24 mouse cellular contexts compared by ENCODE assay signal in the genomic region with DNA sequence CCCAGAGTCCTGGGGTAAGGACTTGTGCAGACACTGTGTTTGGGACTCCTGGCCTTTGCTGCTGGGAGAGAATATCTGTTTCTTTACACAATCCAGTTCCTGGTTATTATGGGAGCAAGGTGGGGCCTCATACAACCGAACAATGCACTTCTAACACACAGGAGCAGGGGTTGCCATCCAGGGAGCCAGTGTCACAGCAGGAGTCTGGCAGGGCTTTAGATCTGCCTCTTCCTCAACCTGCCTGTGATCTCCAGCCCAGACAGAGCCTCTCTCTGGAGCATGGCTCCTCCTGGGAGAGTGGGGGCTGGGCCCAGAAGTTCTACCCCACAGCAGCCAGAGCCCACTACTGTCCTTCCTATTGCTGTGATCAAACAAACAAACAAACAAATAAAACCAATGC.
"Had no signal": no experiment of that assay in that cellular context is flagged by ENCODE, and none has a peak within 500 bp of the region (broad histone marks: within the 10 kb centered on the region; RNA-seq: fewer than 3 reads in every experiment).

No protein-coding gene starts in this region.

- ATAC-seq: hindbrain, postnatal 0 days; intestine, embryonic 16.5 days; liver, embryonic 12.5 days had no signal

- H3K27ac ChIP-seq: heart, adult 2 months; heart, embryonic 13.5 days; heart, embryonic 15.5 days; hindbrain, postnatal 0 days; kidney, embryonic 15.5 days; kidney, postnatal 0 days; limb, embryonic 13.5 days; limb, embryonic 15.5 days; liver, embryonic 12.5 days had no signal

- H3K4me1 ChIP-seq: heart, embryonic 13.5 days; heart, embryonic 15.5 days; kidney, embryonic 15.5 days; limb, embryonic 13.5 days; limb, embryonic 15.5 days; liver, embryonic 12.5 days had no signal

- H3K9ac ChIP-seq: heart, embryonic 13.5 days; heart, embryonic 15.5 days; kidney, embryonic 15.5 days; limb, embryonic 13.5 days; limb, embryonic 15.5 days; liver, embryonic 12.5 days had no signal

- H3K27me3 ChIP-seq: liver, embryonic 12.5 days had no signal

- H3K36me3 ChIP-seq: heart, embryonic 13.5 days; heart, embryonic 15.5 days; kidney, embryonic 15.5 days; limb, embryonic 13.5 days; limb, embryonic 15.5 days; liver, embryonic 12.5 days had no signal

- H3K4me3 ChIP-seq: heart, adult 2 months; heart, embryonic 13.5 days; heart, embryonic 15.5 days; kidney, embryonic 15.5 days; limb, embryonic 13.5 days; limb, embryonic 15.5 days; liver, embryonic 12.5 days had no signal

- DNase-seq: gastrocnemius, postnatal 14 days; gastrocnemius, postnatal 36 days; heart, adult 11 months; heart, adult 2 months; heart, postnatal 14 days; heart, postnatal 36 days; kidney, adult 11 months; kidney, adult 2 months; kidney, adult 9 months; kidney, postnatal 14 days; kidney, postnatal 36 days; layer of hippocampus, adult 9-11 months; layer of hippocampus, postnatal 36 days; left cerebral cortex, postnatal 4 days had no signal

- H3K9me3 ChIP-seq: heart, embryonic 13.5 days; heart, embryonic 15.5 days; kidney, embryonic 15.5 days; limb, embryonic 13.5 days; limb, embryonic 15.5 days; liver, embryonic 12.5 days had no signal

- H3K4me2 ChIP-seq: heart, embryonic 11.5 days; heart, embryonic 13.5 days; heart, embryonic 15.5 days; kidney, embryonic 15.5 days; limb, embryonic 13.5 days; limb, embryonic 15.5 days; liver, embryonic 12.5 days had no signal
